Comparison of ENCODE assay signal across 25 mouse cellular contexts in the genomic region with DNA sequence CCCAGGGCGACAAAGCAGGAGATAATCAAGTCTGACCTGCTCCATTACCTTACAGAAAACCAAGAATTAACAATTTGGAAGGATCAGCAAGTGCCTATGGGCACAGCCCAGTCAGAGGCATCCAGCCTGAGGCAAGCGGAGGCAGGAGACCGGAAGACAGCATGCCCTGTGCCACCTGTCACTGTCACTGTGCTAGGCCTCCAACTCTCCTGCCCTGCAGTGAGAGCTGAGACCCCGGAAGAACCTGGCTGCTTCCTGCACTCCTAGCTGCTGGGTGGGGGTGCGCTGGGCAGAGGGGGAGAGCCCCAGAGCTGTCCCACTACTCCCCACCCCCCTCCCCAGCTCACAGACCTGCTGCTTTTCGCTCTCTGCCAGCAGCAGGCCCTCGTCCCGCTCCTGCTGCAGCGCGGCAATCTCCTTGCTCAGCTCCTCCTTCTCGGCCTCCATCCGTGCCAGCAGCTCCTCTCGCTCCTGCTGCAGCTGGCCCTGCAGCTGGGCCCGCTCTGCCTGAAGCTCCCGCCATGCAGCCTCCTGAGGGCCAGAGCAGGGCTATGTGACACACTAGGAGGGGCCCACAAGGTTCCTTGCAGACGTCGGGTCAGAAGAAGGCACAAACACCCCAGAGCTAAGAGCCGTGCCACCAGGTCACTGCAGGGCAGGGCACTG. TPM values are rescaled to one million over a fixed set of nuclear protein-coding genes. Genes with fewer than 3 reads are reported as not detected.
A peak's percentile ranks its signal among the peaks of the same experiment; 100 is the strongest.
DNase-seq lines count a peak whose midpoint lies in the region; ATAC-seq and TF ChIP-seq lines count a peak whose summit lies in the region.
"Had no signal": no experiment of that assay in that cellular context is flagged by ENCODE, and none has a peak within 500 bp of the region (broad histone marks: within the 10 kb centered on the region; RNA-seq: fewer than 3 reads in every experiment).

No protein-coding gene starts in this region.

- TF ChIP-seq POLR2A in cerebellum, adult 2 months (IDR thresholded peaks at IDR 0.05; ENCODE audit: borderline replicate concordance, insufficient read depth, low read length), result no peak

- no peak overlapping the region for H3K4me3 ChIP-seq in cerebellum, adult 2 months (replicated peaks; ENCODE audit: insufficient read depth, low read depth, low read length)
- peak overlapping the region; percentile 37 for H3K4me3 ChIP-seq in gastrocnemius, adult 2 months
- no peak overlapping the region for H3K4me3 ChIP-seq in midbrain, embryonic 10.5 days
- no peak overlapping the region for H3K4me3 ChIP-seq in midbrain, embryonic 13.5 days (replicated peaks)
- no peak overlapping the region for H3K4me3 ChIP-seq in limb, embryonic 10.5 days
- H3K4me3 ChIP-seq: liver, embryonic 15.5 days had no signal

- no peaks in the 10 kb centered on the region for H3K27me3 ChIP-seq in cerebellum, adult 2 months (ENCODE audit: control insufficient read depth, insufficient read depth, low read length)
- H3K27me3 ChIP-seq in midbrain, embryonic 10.5 days (ENCODE audit: low read depth, poor library complexity, severe bottlenecking), result no peaks in the 10 kb centered on the region
- no peaks in the 10 kb centered on the region for H3K27me3 ChIP-seq in midbrain, embryonic 13.5 days
- H3K27me3 ChIP-seq in limb, embryonic 10.5 days (ENCODE audit: low read depth, poor library complexity, severe bottlenecking), result no peaks in the 10 kb centered on the region
- H3K27me3 ChIP-seq: liver, embryonic 15.5 days had no signal

- DNase-seq in cerebellum, adult 2 months, result peak; percentile 66 to 68
- no peak for DNase-seq in cerebellum, adult 11 months
- peak; percentile 61 for DNase-seq in gastrocnemius, adult 2 months
- no peak for DNase-seq in gastrocnemius, adult 18-20 months (ENCODE audit: low spot score)
- no peak for DNase-seq in midbrain, embryonic 10.5 days (ENCODE audit: low spot score)
- DNase-seq in limb, embryonic 10.5 days (ENCODE audit: low spot score), result no peak
- DNase-seq in layer of hippocampus, adult 18-20 months (ENCODE audit: low spot score in 2 of 2), result no peak
- DNase-seq: adrenal gland, postnatal 14 days; cerebellum, adult 9-10 months; embryo, embryonic 11 days; gastrocnemius, postnatal 10 days; heart, postnatal 10 days; kidney, adult 11 months; right cerebral cortex, postnatal 14 days had no signal

- peaks cover 19% of the 10 kb centered on the region for H3K4me1 ChIP-seq in cerebellum, adult 2 months (ENCODE audit: control insufficient read depth, insufficient read depth, low read length)
- no peaks in the 10 kb centered on the region for H3K4me1 ChIP-seq in midbrain, embryonic 10.5 days
- H3K4me1 ChIP-seq in midbrain, embryonic 13.5 days (replicated peaks), result peaks cover 8% of the 10 kb centered on the region
- no peaks in the 10 kb centered on the region for H3K4me1 ChIP-seq in limb, embryonic 10.5 days

- no peak overlapping the region for H3K27ac ChIP-seq in cerebellum, adult 2 months (ENCODE audit: insufficient read depth, low read length)
- H3K27ac ChIP-seq in gastrocnemius, adult 2 months, result peak overlapping the region; percentile 88
- H3K27ac ChIP-seq in midbrain, embryonic 10.5 days (replicated peaks), result peak overlapping the region; percentile 17; the same call in 1 of the 2 replicates
- no peak overlapping the region; the same call in 1 of the 2 replicates for H3K27ac ChIP-seq in midbrain, embryonic 13.5 days
- H3K27ac ChIP-seq in limb, embryonic 10.5 days, result 0 out of 2 replicates have a peak overlapping the region, but pooled peaks have one; percentile 14
- H3K27ac ChIP-seq: liver, embryonic 15.5 days; macrophage had no signal

- intact Hi-C loops in gastrocnemius, adult 2 months (cut with DNase I), result loop anchor here (1.0 to 10.0 kb wide), 2 partner anchors 66 to 246 kb away; no protein-coding TSS in a partner anchor

- H3K4me2 ChIP-seq in midbrain, embryonic 13.5 days (replicated peaks), result no peak overlapping the region
- H3K4me2 ChIP-seq: liver, embryonic 15.5 days; midbrain, embryonic 11.5 days had no signal

- H3K9me3 ChIP-seq in midbrain, embryonic 10.5 days (replicated peaks), result no peaks in the 10 kb centered on the region
- no peaks in the 10 kb centered on the region for H3K9me3 ChIP-seq in midbrain, embryonic 13.5 days
- H3K9me3 ChIP-seq in limb, embryonic 10.5 days (replicated peaks), result no peaks in the 10 kb centered on the region
- H3K9me3 ChIP-seq: G1E; liver, embryonic 15.5 days had no signal

- no peak for TF ChIP-seq CTCF in cerebellum, adult 2 months (IDR thresholded peaks at IDR 0.05; ENCODE audit: borderline replicate concordance, insufficient read depth, low read depth, low read length)
- no peak for TF ChIP-seq CTCF in gastrocnemius, adult 2 months (IDR thresholded peaks at IDR 0.05)

- no peak overlapping the region for H3K9ac ChIP-seq in midbrain, embryonic 13.5 days (replicated peaks)
- H3K9ac ChIP-seq: liver, embryonic 15.5 days had no signal

- peaks cover 96% of the 10 kb centered on the region for H3K36me3 ChIP-seq in midbrain, embryonic 10.5 days
- peaks cover 85% of the 10 kb centered on the region for H3K36me3 ChIP-seq in midbrain, embryonic 13.5 days
- H3K36me3 ChIP-seq in limb, embryonic 10.5 days, result peaks cover 91% of the 10 kb centered on the region
- H3K36me3 ChIP-seq: liver, embryonic 15.5 days had no signal

- no peak for ATAC-seq in midbrain, embryonic 13.5 days
- ATAC-seq: activated CD4-positive, CD25-positive, alpha-beta regulatory T cell, adult 4 months had no signal

- 41% methylated on average over 17 of the region's 18 CpGs for WGBS in cerebellum, adult 2 months
- WGBS in midbrain, embryonic 10.5 days, result 90% methylated on average over 18 of the region's 18 CpGs
- WGBS in midbrain, embryonic 13.5 days, result 96% methylated on average over 18 of the region's 18 CpGs
- WGBS in limb, embryonic 10.5 days, result 90% methylated on average over 18 of the region's 18 CpGs

RNA-seq across cellular contexts. Expression of a gene that starts 20.5 kb away (rescaled TPM):
- polyA plus RNA-seq in cerebellum, adult 2 months (2012; rRNA removed), result 3.1 and 3.4 TPM in 2 replicates
- 1 to 10 TPM; 1.5 to 4.7 TPM for total RNA-seq in gastrocnemius, adult 2 months (2021)
- total RNA-seq in gastrocnemius, adult 18-20 months (2021), result 1 to 10 TPM; 1.1 to 2.3 TPM
- 260 and 321 TPM in 2 replicates for polyA plus RNA-seq in midbrain, embryonic 10.5 days (2016; fragmentation: Nextera tagmentation; extraction: Ambion mirVana)
- polyA plus RNA-seq in midbrain, embryonic 13.5 days (2015; fragmentation: Nextera tagmentation; extraction: Ambion mirVana), result 181 and 207 TPM in 2 replicates
- 444 and 521 TPM in 2 replicates for polyA plus RNA-seq in limb, embryonic 10.5 days (2016; fragmentation: Nextera tagmentation; extraction: Ambion mirVana)
- total RNA-seq in layer of hippocampus, adult 18-20 months (2021), result 1 to 10 TPM; 3.4 to 4.5 TPM
- total RNA-seq: G1E; neutrophil, adult 5-6 weeks had no signal
- polyA plus RNA-seq: activated CD4-positive, CD25-positive, alpha-beta regulatory T cell, adult 4 months; G1E; macrophage had no signal

RNA-seq across cellular contexts. Expression of a gene that starts 29.7 kb away (rescaled TPM):
- 39.4 and 41.3 TPM in 2 replicates for polyA plus RNA-seq in cerebellum, adult 2 months (2012; rRNA removed)
- 1 to 10 TPM; 1.7 to 2.0 TPM for total RNA-seq in gastrocnemius, adult 2 months (2021)
- 1 to 10 TPM; 2.0 to 2.5 TPM for total RNA-seq in gastrocnemius, adult 18-20 months (2021)
- 10.8 and 11.0 TPM in 2 replicates for polyA plus RNA-seq in midbrain, embryonic 10.5 days (2016; fragmentation: Nextera tagmentation; extraction: Ambion mirVana)
- polyA plus RNA-seq in midbrain, embryonic 13.5 days (2015; fragmentation: Nextera tagmentation; extraction: Ambion mirVana), result 6.8 and 8.8 TPM in 2 replicates
- 10.6 and 11.4 TPM in 2 replicates for polyA plus RNA-seq in limb, embryonic 10.5 days (2016; fragmentation: Nextera tagmentation; extraction: Ambion mirVana)
- total RNA-seq in layer of hippocampus, adult 18-20 months (2021), result 10 to 100 TPM; 54.5 to 67.0 TPM

RNA-seq across cellular contexts. Expression of a gene that starts 44.0 kb away (rescaled TPM):
- polyA plus RNA-seq in cerebellum, adult 2 months (2012; rRNA removed), result 194 and 198 TPM in 2 replicates
- total RNA-seq in gastrocnemius, adult 2 months (2021), result 10 to 100 TPM; 20.0 to 23.7 TPM
- total RNA-seq in gastrocnemius, adult 18-20 months (2021), result 10 to 100 TPM; 16.2 to 21.1 TPM
- polyA plus RNA-seq in midbrain, embryonic 10.5 days (2016; fragmentation: Nextera tagmentation; extraction: Ambion mirVana), result 42.5 and 56.5 TPM in 2 replicates
- polyA plus RNA-seq in midbrain, embryonic 13.5 days (2015; fragmentation: Nextera tagmentation; extraction: Ambion mirVana), result 118 and 127 TPM in 2 replicates
- polyA plus RNA-seq in limb, embryonic 10.5 days (2016; fragmentation: Nextera tagmentation; extraction: Ambion mirVana), result 33.9 and 44.0 TPM in 2 replicates
- total RNA-seq in layer of hippocampus, adult 18-20 months (2021), result 100 to 1,000 TPM; 151 to 157 TPM

RNA-seq across cellular contexts. Expression of a gene that starts 47.5 kb away (rescaled TPM):
- polyA plus RNA-seq in cerebellum, adult 2 months (2012; rRNA removed), result 66.3 and 68.7 TPM in 2 replicates
- 10 to 100 TPM; 13.1 to 16.5 TPM for total RNA-seq in gastrocnemius, adult 2 months (2021)
- 10 to 100 TPM; 12.9 to 16.2 TPM for total RNA-seq in gastrocnemius, adult 18-20 months (2021)
- 54.8 TPM in 2 replicates for polyA plus RNA-seq in midbrain, embryonic 10.5 days (2016; fragmentation: Nextera tagmentation; extraction: Ambion mirVana)
- 47.2 and 52.3 TPM in 2 replicates for polyA plus RNA-seq in midbrain, embryonic 13.5 days (2015; fragmentation: Nextera tagmentation; extraction: Ambion mirVana)
- polyA plus RNA-seq in limb, embryonic 10.5 days (2016; fragmentation: Nextera tagmentation; extraction: Ambion mirVana), result 67.9 and 82.8 TPM in 2 replicates
- 10 to 100 TPM; 36.6 to 42.8 TPM for total RNA-seq in layer of hippocampus, adult 18-20 months (2021)

RNA-seq across cellular contexts. Expression of a gene that starts 57.5 kb away (rescaled TPM):
- polyA plus RNA-seq in cerebellum, adult 2 months (2012; rRNA removed), result 0.21 and 0.48 TPM in 2 replicates
- not detected for total RNA-seq in gastrocnemius, adult 2 months (2021)
- total RNA-seq in gastrocnemius, adult 18-20 months (2021), result not detected
- polyA plus RNA-seq in midbrain, embryonic 10.5 days (2016; fragmentation: Nextera tagmentation; extraction: Ambion mirVana), result 0.05 and 0.20 TPM in 2 replicates
- polyA plus RNA-seq in midbrain, embryonic 13.5 days (2015; fragmentation: Nextera tagmentation; extraction: Ambion mirVana), result 0.22 TPM in 1 of 2 replicates, not detected in the other
- 0.18 TPM in 1 of 2 replicates, not detected in the other for polyA plus RNA-seq in limb, embryonic 10.5 days (2016; fragmentation: Nextera tagmentation; extraction: Ambion mirVana)
- total RNA-seq in layer of hippocampus, adult 18-20 months (2021), result under 1 TPM in 1 of 2 experiments, not detected in 1; 0.35 TPM
- total RNA-seq: adrenal gland, postnatal 14 days; G1E; gastrocnemius, postnatal 10 days; heart, adult 8-10 months; heart, postnatal 10 days; neutrophil, adult 5-6 weeks had no signal
- polyA plus RNA-seq: brain, embryonic 14.5 days; G1E; large intestine, adult 2 months; liver, embryonic 15.5 days; macrophage; midbrain, embryonic 11.5 days; spleen, adult 2 months had no signal

Comparison
In these comparisons a context has a peak if more than half of its experiments do, and no peak if none do; other contexts are left out.
1. DNase-seq: peak in cerebellum, adult 2 months (2 of 2) and gastrocnemius, adult 2 months (single experiment); none in cerebellum, adult 11 months (single experiment), gastrocnemius, adult 18-20 months (single experiment), midbrain, embryonic 10.5 days (single experiment), limb, embryonic 10.5 days (single experiment) and layer of hippocampus, adult 18-20 months (0 of 2).
2. H3K27ac ChIP-seq: peak in gastrocnemius, adult 2 months (single experiment), midbrain, embryonic 10.5 days (single experiment) and limb, embryonic 10.5 days (single experiment); none in cerebellum, adult 2 months (single experiment) and midbrain, embryonic 13.5 days (single experiment).
3. RNA of a gene that starts 20.5 kb away (polyA plus RNA-seq): 444 to 521 TPM in limb, embryonic 10.5 days, 260 to 321 TPM in midbrain, embryonic 10.5 days and 181 to 207 TPM in midbrain, embryonic 13.5 days; 3.1 to 3.4 TPM in cerebellum, adult 2 months; every median in the first group is over 10 times any median in the second.